Mouse (Mus musculus) CH12.LX (cell line): ENCODE measurements around the gene Kifc5b. TPM values are rescaled to one million over a fixed set of nuclear protein-coding genes. Genes with fewer than 3 reads are reported as not detected.

ENCODE experiments used
- DNase-seq: peaks from one replicate; pipeline ENCODE4 v3.0.0-alpha.2; 2013; ENCODE audit errors: extremely low read depth
- H3K27ac ChIP-seq: 2 replicates; pipeline ENCODE4 v1.5.1; 2012; ENCODE audit warnings: low read depth, mild to moderate bottlenecking, control low read depth, moderate library complexity; ENCODE audit not compliant: insufficient read depth
- H3K27me3 ChIP-seq: replicated peaks from 2 replicates; pipeline ENCODE3; 2012; ENCODE audit warnings: inconsistent platforms
- H3K36me3 ChIP-seq, 2 experiments: replicated peaks in 1 of 2; 2 replicates each; pipeline versions ENCODE3 to v1.6.1; 2012; ENCODE audit warnings: inconsistent platforms in 1 of 2, low read length in 1 of 2, mild to moderate bottlenecking in 1 of 2, mixed read lengths in 1 of 2, moderate library complexity in 1 of 2; ENCODE audit not compliant: control insufficient read depth in 1 of 2, insufficient read depth in 1 of 2
- H3K4me1 ChIP-seq, 2 experiments: 2 replicates each; pipeline ENCODE4 v1.6.1; 2012; ENCODE audit warnings: inconsistent platforms in 1 of 2, moderate library complexity in 1 of 2; ENCODE audit not compliant: insufficient read depth in 2 of 2, control insufficient read depth in 1 of 2
- H3K4me2 ChIP-seq: 2 replicates; pipeline ENCODE4 v1.6.1; 2012; ENCODE audit warnings: low read depth, mild to moderate bottlenecking, control low read depth; ENCODE audit not compliant: poor library complexity, insufficient read depth, severe bottlenecking
- H3K4me3 ChIP-seq, 3 experiments: fragments of 150-350 bp in 1 of 3; sonication (generic) in 1 of 3; replicated peaks in 1 of 3; 2 replicates each; pipeline versions ENCODE3 to v1.5.1; 2011 to 2012; ENCODE audit warnings: low read depth in 2 of 3, low read length in 2 of 3, mild to moderate bottlenecking in 2 of 3, moderate library complexity in 2 of 3, control low read depth in 1 of 3, improper control_type of control experiment in 1 of 3, inconsistent platforms in 1 of 3, mixed read lengths in 1 of 3; ENCODE audit not compliant: poor library complexity in 1 of 3
- H3K79me2 ChIP-seq: replicated peaks from 2 replicates; pipeline ENCODE4 v1.6.1; 2012; ENCODE audit warnings: mild to moderate bottlenecking, moderate library complexity; ENCODE audit not compliant: control insufficient read depth, poor library complexity, insufficient read depth, severe bottlenecking; ENCODE audit errors: extremely low read depth
- H3K9ac ChIP-seq: 2 replicates; pipeline ENCODE4 v1.6.1; 2012; ENCODE audit warnings: low read depth, mild to moderate bottlenecking, control low read depth, moderate library complexity; ENCODE audit not compliant: insufficient read depth
- H3K9me3 ChIP-seq: replicated peaks from 2 replicates; pipeline ENCODE3; 2012; ENCODE audit warnings: low read length, inconsistent platforms, mixed read lengths
- BHLHE40 ChIP-seq: IDR thresholded peaks from 2 replicates; pipeline ENCODE4 v1.6.1; 2011; ENCODE audit warnings: mild to moderate bottlenecking, low read depth, low read length, improper control_type of control experiment
- CHD1 ChIP-seq: IDR thresholded peaks from 2 replicates; pipeline ENCODE4 v1.6.1; 2012; ENCODE audit warnings: low read depth, low read length, improper control_type of control experiment, inconsistent platforms
- CHD2 ChIP-seq: IDR thresholded peaks from 2 replicates; pipeline ENCODE4 v1.6.1; 2011; ENCODE audit warnings: low read length, improper control_type of control experiment
- E2F4 ChIP-seq: IDR thresholded peaks from 2 replicates; pipeline ENCODE4 v1.6.1; 2011; ENCODE audit warnings: low read depth, low read length, improper control_type of control experiment; ENCODE audit not compliant: insufficient replicate concordance
- ELF1 ChIP-seq: IDR thresholded peaks from 2 replicates; pipeline ENCODE4 v1.6.1; 2014; ENCODE audit warnings: low read depth, mild to moderate bottlenecking, inconsistent platforms, low read length, improper control_type of control experiment
- EP300 ChIP-seq: IDR thresholded peaks from 2 replicates; pipeline ENCODE4 v1.6.1; 2011; ENCODE audit warnings: low read length, improper control_type of control experiment
- ETS1 ChIP-seq: conservative IDR thresholded peaks from 2 replicates; pipeline ENCODE4 v1.6.1; 2012; ENCODE audit warnings: low read depth, mild to moderate bottlenecking, inconsistent platforms, low read length, improper control_type of control experiment, moderate library complexity
- GABPA ChIP-seq: IDR thresholded peaks from 2 replicates; pipeline ENCODE4 v1.6.1; 2012; ENCODE audit warnings: low read depth, low read length, improper control_type of control experiment, inconsistent platforms; ENCODE audit not compliant: insufficient replicate concordance
- HCFC1 ChIP-seq: IDR thresholded peaks from 2 replicates; pipeline ENCODE4 v1.6.1; 2012; ENCODE audit warnings: low read depth, mild to moderate bottlenecking, inconsistent platforms, low read length, improper control_type of control experiment
- MAX ChIP-seq: IDR thresholded peaks from 2 replicates; pipeline ENCODE4 v1.6.1; 2011; ENCODE audit warnings: low read length, improper control_type of control experiment
- MAZ ChIP-seq: IDR thresholded peaks from 2 replicates; pipeline ENCODE4 v1.6.1; 2012; ENCODE audit warnings: low read depth, mild to moderate bottlenecking, inconsistent platforms, low read length, improper control_type of control experiment, moderate library complexity
- MEF2A ChIP-seq: IDR thresholded peaks from 2 replicates; pipeline ENCODE4 v1.6.1; 2014; ENCODE audit warnings: low read depth, mild to moderate bottlenecking, inconsistent platforms, low read length, improper control_type of control experiment, borderline replicate concordance
- MYC ChIP-seq: IDR thresholded peaks from 2 replicates; pipeline ENCODE4 v1.6.1; 2011; ENCODE audit warnings: low read depth, mild to moderate bottlenecking, improper control_type of control experiment, low read length
- NELFE ChIP-seq: IDR thresholded peaks from 2 replicates; pipeline ENCODE4 v1.6.1; 2011; ENCODE audit warnings: low read depth, low read length, improper control_type of control experiment
- NRF1 ChIP-seq: IDR thresholded peaks from 2 replicates; pipeline ENCODE4 v1.6.1; 2014; ENCODE audit warnings: low read depth, mild to moderate bottlenecking, inconsistent platforms, low read length, improper control_type of control experiment, moderate library complexity
- PAX5 ChIP-seq: IDR thresholded peaks from 2 replicates; pipeline ENCODE4 v1.6.1; 2012; ENCODE audit warnings: low read length, inconsistent platforms, mixed read lengths
- POLR2AphosphoS2 ChIP-seq: IDR thresholded peaks from 2 replicates; pipeline ENCODE4 v1.6.1; 2011; ENCODE audit warnings: low read depth, low read length, improper control_type of control experiment
- SIN3A ChIP-seq: IDR thresholded peaks from 2 replicates; pipeline ENCODE4 v1.6.1; 2012; ENCODE audit warnings: low read length, improper control_type of control experiment, inconsistent platforms
- SMC3 ChIP-seq: IDR thresholded peaks from 2 replicates; pipeline ENCODE4 v1.6.1; 2011; ENCODE audit warnings: low read depth, low read length, improper control_type of control experiment
- TCF12 ChIP-seq: IDR thresholded peaks from 2 replicates; pipeline ENCODE4 v1.6.1; 2014; ENCODE audit warnings: low read depth, mild to moderate bottlenecking, inconsistent platforms, low read length, improper control_type of control experiment
- USF1 ChIP-seq: IDR thresholded peaks from 2 replicates; pipeline ENCODE4 v1.6.1; 2014; ENCODE audit warnings: low read depth, mild to moderate bottlenecking, inconsistent platforms, low read length, improper control_type of control experiment
- USF2 ChIP-seq: conservative IDR thresholded peaks from 2 replicates; pipeline ENCODE4 v1.6.1; 2011; ENCODE audit warnings: low read depth, low read length, improper control_type of control experiment
- ZKSCAN1 ChIP-seq: IDR thresholded peaks from 2 replicates; pipeline ENCODE4 v1.6.1; 2012; ENCODE audit warnings: low read depth, inconsistent platforms, low read length, improper control_type of control experiment, borderline replicate concordance
- ZNF384 ChIP-seq: IDR thresholded peaks from 2 replicates; pipeline ENCODE4 v1.6.1; 2012; ENCODE audit warnings: low read depth, low read length, improper control_type of control experiment, inconsistent platforms
- dilution Hi-C: fragments of 300-500 bp; cut with MboI; formaldehyde crosslinking; loops from 2 replicates; pipeline ENCODE4 v1.14.3; 2020; ENCODE audit warnings: low sequenced_read_pairs; ENCODE audit not compliant: extremely low pct_unique_long_range_greater_than_20kb, extremely low pct_ligation_motif_present
- in situ Hi-C: fragments of 300-500 bp; cut with MboI; formaldehyde crosslinking; loops from 3 replicates; pipeline ENCODE4 v1.14.3; 2019; ENCODE audit warnings: low sequenced_read_pairs, low pct_ligation_motif_present, low pct_unique_long_range_greater_than_20kb, mixed read lengths
- polyA plus RNA-seq: library from polyadenylated mRNA; unstranded; fragments of >175 nt; gene quantifications from 2 replicates; pipeline ENCODE4 v1.2.1, GENCODE M21; 2012; ENCODE audit warnings: low read depth; ENCODE audit not compliant: insufficient read length
- total RNA-seq, 2 experiments: library from RNA; depleted of rRNA; stranded (reverse); fragments of 300-350 nt in 1 of 2; fragments of >200 nt in 1 of 2; gene quantifications; 2 replicates each; pipeline ENCODE4 v1.2.3; 2012 to 2014

Gene Kifc5b
- total and polyA plus RNA-seq, 3 experiments: 12.1 to 26.9 (median 22.2) TPM

DNA sequence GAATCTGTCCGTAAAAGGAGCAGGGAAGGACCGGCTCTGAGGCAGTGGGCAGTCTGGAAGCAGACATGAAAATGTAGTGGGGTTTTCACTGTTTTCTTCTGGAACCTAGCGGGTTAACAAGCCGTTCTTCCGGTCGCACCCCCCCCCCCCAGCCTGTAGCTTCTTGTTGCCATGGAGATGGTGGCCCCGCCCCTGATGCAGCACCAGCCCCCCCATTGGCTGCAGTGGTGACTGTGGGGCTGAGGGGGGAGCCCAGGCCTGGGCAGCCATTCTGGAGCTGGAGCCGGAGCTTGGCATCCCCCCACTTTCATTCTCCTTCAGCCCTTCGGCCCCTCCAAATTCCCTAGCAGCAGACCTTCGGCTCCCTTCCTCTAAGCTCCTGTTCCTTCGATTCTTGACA lies 34.5 kb downstream of the Kifc5b start:
- peaks cover 68% of the 10 kb centered on the region for H3K27me3 ChIP-seq
- H3K4me1 ChIP-seq: peaks cover 3 to 7% of the 10 kb centered on the region in 2 experiments; a peak in 3 of 4 replicates
- TF ChIP-seq MAX (no peak), USF2 (no peak), CHD2 (no peak), TCF12 (no peak), E2F4 (no peak), HCFC1 (no peak), EP300 (no peak), ZKSCAN1 (no peak), MYC (no peak), MEF2A (no peak), MAZ (no peak), ZNF384 (no peak), POLR2AphosphoS2 (no peak), USF1 (no peak), ELF1 (no peak), NRF1 (no peak), CHD1 (no peak), ETS1 (no peak)
- TF ChIP-seq, all 38 proteins: peak for 0
- DNase-seq: no peak
- Histone ChIP-seq H3K9me3 (no peaks in the 10 kb centered on the region), H3K79me2 (no peaks in the 10 kb centered on the region), H3K4me3 (no peak overlapping the region), H3K9ac (no peak overlapping the region), H3K4me2 (no peak overlapping the region), H3K27ac (no peak overlapping the region), H3K36me3 (peaks cover 0 to 2% of the 10 kb centered on the region in 2 experiments)
- in situ Hi-C loops: no loop called here
- dilution Hi-C loops: no loop called here

DNA sequence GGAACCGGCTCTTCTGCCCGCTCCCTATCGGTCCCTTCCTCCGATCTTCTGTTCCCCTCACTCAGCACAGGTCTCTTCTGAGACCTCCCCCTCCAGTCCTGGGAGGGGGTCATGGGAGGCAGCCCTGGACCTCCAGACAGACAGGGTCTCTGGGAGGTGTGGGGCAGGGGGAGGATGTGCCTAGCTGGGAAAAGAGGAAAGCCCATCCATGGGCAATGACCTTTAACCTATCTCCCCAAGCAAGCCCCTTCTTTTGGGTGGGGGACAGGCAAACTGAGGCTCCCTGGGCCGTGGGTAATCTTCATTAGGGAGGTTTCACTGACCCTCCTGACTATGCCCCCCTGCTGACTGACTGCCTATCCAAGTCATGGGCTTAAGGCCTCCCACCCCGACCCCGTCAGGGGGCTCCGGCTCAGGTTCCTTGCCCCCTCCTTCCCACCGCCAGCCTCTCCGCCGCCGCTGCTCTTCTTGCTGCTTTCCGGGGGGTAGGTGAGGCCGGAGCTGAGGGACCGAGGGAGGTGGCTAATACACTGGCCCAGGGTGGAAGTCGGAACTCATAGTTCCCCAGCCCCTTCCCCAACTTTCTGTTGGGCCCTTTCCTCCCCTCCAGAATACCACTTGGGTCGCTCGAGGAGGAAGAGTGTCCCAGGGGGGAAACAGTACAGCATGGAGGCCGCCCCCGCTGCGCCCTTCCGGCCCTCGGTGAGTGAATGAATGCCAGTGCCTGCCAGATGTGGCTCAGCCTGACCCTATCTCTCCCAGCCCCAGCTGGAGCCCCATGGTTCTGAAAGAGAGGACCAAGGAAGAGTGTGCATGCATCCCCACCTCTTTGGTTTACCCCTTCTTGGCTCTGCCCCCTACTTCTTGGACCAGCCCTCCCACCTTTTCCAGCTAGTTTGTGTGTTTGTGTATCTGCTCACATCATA lies 35.3 kb downstream of the Kifc5b start:
- dilution Hi-C loops (no loop called here), in situ Hi-C loops (no loop called here)
- no peak overlapping the region for H3K4me2 ChIP-seq
- H3K9ac ChIP-seq: no peak overlapping the region
- H3K9me3 ChIP-seq: no peaks in the 10 kb centered on the region
- H3K4me3 ChIP-seq: no peak overlapping the region
- peaks cover 60% of the 10 kb centered on the region for H3K27me3 ChIP-seq
- H3K27ac ChIP-seq: no peak overlapping the region
- H3K36me3 ChIP-seq: peaks cover 0 to 4% of the 10 kb centered on the region in 2 experiments
- peaks cover 3 to 7% of the 10 kb centered on the region in 2 experiments; a peak in 3 of 4 replicates for H3K4me1 ChIP-seq
- no peak for DNase-seq
- no peak for TF ChIP-seq POLR2AphosphoS2
- no peak for TF ChIP-seq USF1
- TF ChIP-seq SMC3: no peak
- TF ChIP-seq MAZ: no peak
- no peak for TF ChIP-seq SIN3A
- no peak for TF ChIP-seq MAX
- no peak for TF ChIP-seq TCF12
- no peak for TF ChIP-seq NELFE
- no peak for TF ChIP-seq BHLHE40
- no peak for TF ChIP-seq CHD1
- no peak for TF ChIP-seq E2F4
- no peak for TF ChIP-seq MEF2A
- TF ChIP-seq PAX5: no peak
- TF ChIP-seq GABPA: no peak
- no peak for TF ChIP-seq CHD2
- H3K79me2 ChIP-seq: no peaks in the 10 kb centered on the region
